Mouse (Mus musculus) embryonic facial prominence, embryonic 15.5 days (tissue): ENCODE measurements around the gene Muc16. TPM values are rescaled to one million over a fixed set of nuclear protein-coding genes. Genes with fewer than 3 reads are reported as not detected.

Source experiments
- ATAC-seq: fragments of 200-750 bp; cut with Nextera tagmentation; 2 replicates; pipeline ENCODE4 v1.8.0; 2017; ENCODE audit warnings: low read depth, moderate TSS enrichment; ENCODE audit not compliant: insufficient number of reproducible peaks, low FRiP score, low TSS enrichment
- H3K27ac ChIP-seq: fragments of 300-500 bp; sonication (generic); replicated peaks from 2 replicates; pipeline ENCODE4 v1.5.1; 2015; ENCODE audit warnings: mild to moderate bottlenecking, inconsistent platforms
- H3K27me3 ChIP-seq: fragments of 300-500 bp; sonication (generic); 2 replicates; pipeline ENCODE4 v1.6.1; 2015; ENCODE audit warnings: inconsistent platforms
- H3K36me3 ChIP-seq: fragments of 300-500 bp; sonication (generic); 2 replicates; pipeline ENCODE4 v1.6.1; 2015; ENCODE audit warnings: mild to moderate bottlenecking, inconsistent platforms
- H3K4me1 ChIP-seq: fragments of 300-500 bp; sonication (generic); 2 replicates; pipeline ENCODE4 v1.6.1; 2015; ENCODE audit warnings: inconsistent platforms
- H3K4me2 ChIP-seq: fragments of 300-500 bp; sonication (generic); replicated peaks from 2 replicates; pipeline ENCODE4 v1.6.1; 2015; ENCODE audit warnings: mild to moderate bottlenecking, inconsistent platforms
- H3K4me3 ChIP-seq: fragments of 300-500 bp; sonication (generic); replicated peaks from 2 replicates; pipeline ENCODE4 v1.5.1; 2015; ENCODE audit warnings: mild to moderate bottlenecking, inconsistent platforms
- H3K9ac ChIP-seq: fragments of 300-500 bp; sonication (generic); 2 replicates; pipeline ENCODE4 v1.6.1; 2015; ENCODE audit warnings: inconsistent platforms
- H3K9me3 ChIP-seq: fragments of 300-500 bp; sonication (generic); replicated peaks from 2 replicates; pipeline ENCODE4 v1.6.1; 2016; ENCODE audit warnings: inconsistent platforms
- WGBS: fragments of 180-500 bp; shearing (Covaris S2); methylation state at CpG from one replicate; pipeline ENCODE4 v1.1.7; 2015; 5-methylcytosine and 5-hydroxymethylcytosine counted together
- microRNA-seq: library from miRNA; unstranded; fragments of <30 nt; microRNA quantifications from one replicate; pipeline ENCODE4, GENCODE M21; 2016; ENCODE audit warnings: borderline number of aligned reads
- polyA plus RNA-seq: library from polyadenylated mRNA; unstranded; fragments of >200 nt; fragmentation: Nextera tagmentation; extraction: Ambion mirVana; gene quantifications from 2 replicates; pipeline ENCODE4 v1.2.1, GENCODE M21; 2015

Muc16 gene
- polyA plus RNA-seq, 1 experiment from 2014 or later, result 0.73 TPM

DNA sequence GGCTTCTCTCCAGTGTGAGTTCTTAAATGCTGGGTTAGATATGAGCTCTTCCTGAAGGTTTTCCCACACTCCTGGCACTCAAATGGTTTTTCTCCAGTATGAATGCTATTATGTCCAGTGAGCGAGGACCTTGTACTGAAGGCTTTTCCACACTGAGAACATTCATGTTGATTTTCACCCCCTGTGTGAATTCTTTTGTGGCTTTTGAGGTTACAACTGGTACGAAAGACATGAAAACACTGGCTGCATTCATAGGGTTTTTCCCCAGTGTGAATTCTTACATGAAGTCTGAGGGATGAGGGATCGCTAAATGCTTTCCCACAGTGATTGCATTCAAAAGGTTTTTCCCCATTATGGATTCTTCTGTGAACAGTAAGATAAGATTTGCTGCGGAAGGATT, 217.8 kb downstream of the Muc16 start:
- 85% methylated on average over 4 of the region's 4 CpGs for WGBS
- no peaks in the 10 kb centered on the region for H3K27me3 ChIP-seq
- no peaks in the 10 kb centered on the region for H3K4me1 ChIP-seq
- ATAC-seq, result no peak
- no peak overlapping the region for H3K4me3 ChIP-seq
- no peak overlapping the region for H3K27ac ChIP-seq
- peaks cover 41% of the 10 kb centered on the region for H3K36me3 ChIP-seq
- no peak overlapping the region for H3K9ac ChIP-seq
- no peaks in the 10 kb centered on the region for H3K9me3 ChIP-seq
- no peak overlapping the region for H3K4me2 ChIP-seq

Small RNA genes within 50 kb of the gene (microRNA-seq; reads per million reads assigned to microRNA genes)
- not detected for gene Gm22854

Other genes with a start within 250 kb of the Muc16 start
- gene Mbd3l2, start 243.9 kb downstream of the Muc16 start, polyA plus RNA-seq, result not detected in 2 replicates
- gene Zfp558, start 196.3 kb downstream of the Muc16 start, polyA plus RNA-seq, result 4.1 and 6.2 TPM in 2 replicates
- gene Mbd3l1, start 196.2 kb downstream of the Muc16 start, polyA plus RNA-seq, result not detected in 2 replicates
- 0.25 and 0.53 TPM in 2 replicates for gene Olfr24, start 89.5 kb upstream of the Muc16 start, polyA plus RNA-seq
- gene Olfr828, start 145.0 kb upstream of the Muc16 start, polyA plus RNA-seq, result not detected in 2 replicates
- gene Olfr829, start 180.4 kb upstream of the Muc16 start, polyA plus RNA-seq, result not detected in 2 replicates
- not detected in 2 replicates for gene Olfr830, start 200.2 kb upstream of the Muc16 start, polyA plus RNA-seq